13 mouse cellular contexts compared by ENCODE assay signal in the genomic region with DNA sequence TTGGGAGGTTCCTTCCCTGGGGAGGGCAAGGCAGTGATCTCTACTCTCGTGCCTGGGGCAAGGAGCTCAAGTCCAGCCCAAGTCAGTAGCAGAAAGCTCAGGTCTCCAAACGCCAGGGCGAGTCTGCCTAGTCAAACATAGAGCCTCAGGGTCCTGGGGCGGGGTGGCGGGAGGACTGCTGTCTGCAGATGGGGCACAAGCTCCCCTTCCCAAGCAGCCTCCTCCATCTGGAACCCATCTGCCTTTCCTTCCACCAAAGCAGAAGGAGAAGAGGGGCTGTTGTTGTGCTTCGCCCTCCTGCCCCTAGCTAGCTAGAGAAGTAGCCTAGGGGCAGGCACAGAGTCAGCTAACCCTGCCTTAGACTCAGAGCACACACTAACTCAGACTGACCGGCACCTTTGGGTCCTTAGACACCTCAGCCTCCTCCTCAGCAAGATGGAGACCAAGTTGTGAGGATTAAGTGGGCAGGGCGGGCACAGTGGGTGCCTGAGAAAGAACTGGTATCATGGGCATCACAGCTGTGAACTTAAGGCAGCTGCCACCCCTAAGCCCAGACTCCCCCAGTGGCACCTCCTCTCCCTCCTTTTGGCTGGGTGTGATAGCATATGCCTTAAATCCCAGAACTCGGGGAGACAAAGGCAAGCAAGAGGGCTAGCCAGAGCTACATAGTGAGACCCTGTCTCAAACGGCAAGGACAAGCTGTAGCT. TPM values are rescaled to one million over a fixed set of nuclear protein-coding genes. Genes with fewer than 3 reads are reported as not detected.
DNase-seq lines count a peak whose midpoint lies in the region; ATAC-seq and TF ChIP-seq lines count a peak whose summit lies in the region.
"Had no signal": no experiment of that assay in that cellular context is flagged by ENCODE, and none has a peak within 500 bp of the region (broad histone marks: within the 10 kb centered on the region; RNA-seq: fewer than 3 reads in every experiment).

No protein-coding gene starts in this region.

- no peak for ATAC-seq in intestine, embryonic 14.5 days (replicated peaks; ENCODE audit: low FRiP score, low TSS enrichment, low read depth)
- no peak for ATAC-seq in intestine, postnatal 0 days
- 0 out of 2 replicates have a peak, but pooled peaks have one; percentile 33 for ATAC-seq in limb, embryonic 13.5 days (ENCODE audit: low FRiP score, low read depth)

- no peak for TF ChIP-seq CTCF in intestine, postnatal 0 days (IDR thresholded peaks at IDR 0.05; ENCODE audit: low read depth)
- TF ChIP-seq CTCF in brain, embryonic 14.5 days (IDR thresholded peaks at IDR 0.05; ENCODE audit: borderline replicate concordance, extremely low read depth, insufficient read depth, insufficient read length): no peak

- 58% methylated on average over 10 of the region's 10 CpGs for WGBS in intestine, embryonic 14.5 days
- WGBS in intestine, postnatal 0 days: 63% methylated on average over 10 of the region's 10 CpGs
- 42% methylated on average over 10 of the region's 10 CpGs for WGBS in limb, embryonic 13.5 days

- H3K4me3 ChIP-seq in intestine, embryonic 14.5 days (ENCODE audit: low read depth, low read length): no peak overlapping the region
- H3K4me3 ChIP-seq in intestine, postnatal 0 days (ENCODE audit: low read depth, low read length): no peak overlapping the region
- no peak overlapping the region for H3K4me3 ChIP-seq in limb, embryonic 13.5 days
- H3K4me3 ChIP-seq: erythroblast, embryonic 14.5 days; left cerebral cortex, adult 2 months; lung, embryonic 15.5 days had no signal

- peaks cover 28% of the 10 kb centered on the region for H3K4me1 ChIP-seq in intestine, embryonic 14.5 days (replicated peaks; ENCODE audit: control insufficient read depth, insufficient read depth, low read length)
- H3K4me1 ChIP-seq in intestine, postnatal 0 days (replicated peaks; ENCODE audit: control insufficient read depth, insufficient read depth, low read length): no peaks in the 10 kb centered on the region
- peaks cover 53% of the 10 kb centered on the region for H3K4me1 ChIP-seq in limb, embryonic 13.5 days

- no peak for TF ChIP-seq POLR2A in brain, embryonic 14.5 days (IDR thresholded peaks at IDR 0.05; ENCODE audit: borderline replicate concordance, extremely low read depth, insufficient read depth, insufficient read length, poor library complexity, severe bottlenecking)

- no peak for DNase-seq in intestine, embryonic 14.5 days (ENCODE audit: low spot score)
- DNase-seq in brain, embryonic 14.5 days (ENCODE audit: low read depth): peak; percentile 51
- peak; percentile 66 for DNase-seq in embryo, embryonic 11 days
- DNase-seq in frontal cortex, postnatal 36 days (ENCODE audit: low spot score in 2 of 2): no peak
- no peak for DNase-seq in ovary, postnatal 14 days (ENCODE audit: low spot score)
- DNase-seq: gastrocnemius, postnatal 25 days; kidney, adult 8-10 months; right cerebral cortex, postnatal 25 days had no signal

- H3K9ac ChIP-seq in intestine, embryonic 14.5 days (ENCODE audit: low read length): no peak overlapping the region
- no peak overlapping the region for H3K9ac ChIP-seq in intestine, postnatal 0 days (ENCODE audit: low read depth, low read length)
- peak overlapping the region; percentile 21 for H3K9ac ChIP-seq in limb, embryonic 13.5 days
- H3K9ac ChIP-seq: lung, embryonic 15.5 days had no signal

- no peak overlapping the region for H3K4me2 ChIP-seq in intestine, embryonic 14.5 days (ENCODE audit: low read length)
- H3K4me2 ChIP-seq in intestine, postnatal 0 days (replicated peaks; ENCODE audit: low read depth): no peak overlapping the region
- peak overlapping the region; percentile 2; the same call in 1 of the 2 replicates for H3K4me2 ChIP-seq in limb, embryonic 13.5 days (replicated peaks)
- H3K4me2 ChIP-seq: lung, embryonic 15.5 days had no signal

- 0 out of 2 replicates have a peak, but pooled peaks cover 4% of the 10 kb centered on the region for H3K36me3 ChIP-seq in intestine, embryonic 14.5 days (ENCODE audit: control insufficient read depth, insufficient read depth, low read length)
- peaks cover 4% of the 10 kb centered on the region; the same call in 1 of the 2 replicates for H3K36me3 ChIP-seq in intestine, postnatal 0 days (ENCODE audit: control insufficient read depth, insufficient read depth)
- H3K36me3 ChIP-seq in limb, embryonic 13.5 days: peaks cover 10% of the 10 kb centered on the region
- H3K36me3 ChIP-seq: lung, embryonic 15.5 days had no signal

- no peaks in the 10 kb centered on the region for H3K9me3 ChIP-seq in intestine, embryonic 14.5 days (ENCODE audit: control insufficient read depth, low read length)
- no peaks in the 10 kb centered on the region for H3K9me3 ChIP-seq in intestine, postnatal 0 days (ENCODE audit: control insufficient read depth)
- H3K9me3 ChIP-seq in limb, embryonic 13.5 days: no peaks in the 10 kb centered on the region
- H3K9me3 ChIP-seq: lung, embryonic 15.5 days had no signal

- peak overlapping the region; percentile 47 for H3K27ac ChIP-seq in intestine, embryonic 14.5 days (ENCODE audit: low read depth)
- no peak overlapping the region for H3K27ac ChIP-seq in intestine, postnatal 0 days (ENCODE audit: low read depth, low read length)
- H3K27ac ChIP-seq in limb, embryonic 13.5 days: peak overlapping the region; percentile 67; the same call in 1 of the 2 replicates
- H3K27ac ChIP-seq: left cerebral cortex, adult 2 months; lung, embryonic 15.5 days had no signal

- no peaks in the 10 kb centered on the region for H3K27me3 ChIP-seq in intestine, embryonic 14.5 days (replicated peaks; ENCODE audit: control insufficient read depth, insufficient read depth, low read length)
- no peaks in the 10 kb centered on the region for H3K27me3 ChIP-seq in intestine, postnatal 0 days (replicated peaks; ENCODE audit: control insufficient read depth, insufficient read depth, low read length)
- H3K27me3 ChIP-seq in limb, embryonic 13.5 days: no peaks in the 10 kb centered on the region
- H3K27me3 ChIP-seq: lung, embryonic 15.5 days had no signal

RNA-seq across cellular contexts. Expression of a gene that starts 26.4 kb away (rescaled TPM):
- polyA plus RNA-seq in intestine, embryonic 14.5 days (2014; fragmentation: Nextera tagmentation; extraction: Ambion mirVana): 110 and 113 TPM in 2 replicates
- polyA plus RNA-seq in intestine, postnatal 0 days (2015; fragmentation: Nextera tagmentation; extraction: Ambion mirVana): 49.8 and 55.5 TPM in 2 replicates
- 41.8 and 49.7 TPM in 2 replicates for polyA plus RNA-seq in brain, embryonic 14.5 days (2012; rRNA removed)
- polyA plus RNA-seq in limb, embryonic 13.5 days (2015; fragmentation: Nextera tagmentation; extraction: Ambion mirVana): 125 and 132 TPM in 2 replicates

Comparison
In these comparisons a context has a peak if more than half of its experiments do, and no peak if none do; other contexts are left out.
1. DNase-seq: peak in brain, embryonic 14.5 days (single experiment) and embryo, embryonic 11 days (single experiment); none in intestine, embryonic 14.5 days (single experiment), frontal cortex, postnatal 36 days (0 of 2) and ovary, postnatal 14 days (single experiment).